In the genomic region with DNA sequence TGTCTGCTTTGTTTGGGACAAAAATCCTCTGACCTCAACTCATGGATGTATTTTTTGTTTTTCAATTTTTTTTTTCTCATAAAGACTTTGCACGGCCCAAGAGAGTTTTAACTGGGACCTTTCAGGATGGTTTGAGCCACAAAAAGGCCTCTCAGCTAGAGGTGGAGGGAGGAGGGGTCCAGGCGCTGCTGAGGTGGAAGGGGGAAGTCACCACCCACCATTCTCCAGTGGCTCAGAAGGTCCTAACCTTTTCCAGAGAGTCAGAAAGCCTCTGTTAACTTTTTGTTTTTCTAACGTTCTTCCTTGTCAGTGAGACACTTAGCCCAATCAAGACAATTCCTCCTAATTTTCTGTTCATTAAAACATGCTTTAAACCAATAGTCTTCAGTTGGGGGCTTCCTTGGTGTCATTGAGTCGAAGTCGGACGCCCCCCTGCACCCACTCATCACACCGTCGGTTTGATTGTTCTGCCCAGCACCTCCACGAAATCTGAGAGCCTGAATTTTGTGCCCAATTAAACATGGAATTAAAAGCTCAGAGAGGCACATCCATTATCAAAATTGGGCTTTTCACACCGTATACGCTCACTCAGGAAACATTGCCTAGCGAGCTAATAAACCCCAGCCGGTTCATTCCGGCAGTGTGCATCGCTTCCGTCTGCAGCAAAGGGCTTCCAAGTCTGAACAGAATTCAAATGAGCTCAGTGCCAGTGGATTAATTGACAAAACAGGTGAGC, we compare ENCODE assay signal across 12 mouse cellular contexts.
DNase-seq lines count a peak whose midpoint lies in the region; ATAC-seq and TF ChIP-seq lines count a peak whose summit lies in the region.
"Had no signal": no experiment of that assay in that cellular context is flagged by ENCODE, and none has a peak within 500 bp of the region (broad histone marks: within the 10 kb centered on the region; RNA-seq: fewer than 3 reads in every experiment).

No protein-coding gene starts in this region.

- H3K27me3 ChIP-seq in embryonic facial prominence, embryonic 14.5 days (replicated peaks; ENCODE audit: control insufficient read depth, insufficient read depth, low read length) = no peaks in the 10 kb centered on the region
- no peaks in the 10 kb centered on the region for H3K27me3 ChIP-seq in hindbrain, postnatal 0 days (ENCODE audit: insufficient read depth, low read length)
- no peaks in the 10 kb centered on the region for H3K27me3 ChIP-seq in midbrain, embryonic 14.5 days (ENCODE audit: control insufficient read depth, insufficient read depth, low read length)

- WGBS in embryonic facial prominence, embryonic 14.5 days = 39% methylated on average over 16 of the region's 16 CpGs
- WGBS in hindbrain, postnatal 0 days = 15% methylated on average over 16 of the region's 16 CpGs
- 20% methylated on average over 16 of the region's 16 CpGs for WGBS in midbrain, embryonic 14.5 days

- H3K36me3 ChIP-seq in embryonic facial prominence, embryonic 14.5 days (ENCODE audit: control insufficient read depth, insufficient read depth, low read length) = no peaks in the 10 kb centered on the region
- H3K36me3 ChIP-seq in hindbrain, postnatal 0 days (ENCODE audit: insufficient read depth, low read length) = no peaks in the 10 kb centered on the region
- no peaks in the 10 kb centered on the region for H3K36me3 ChIP-seq in midbrain, embryonic 14.5 days (ENCODE audit: control insufficient read depth, insufficient read depth, low read length)

- no peaks in the 10 kb centered on the region for H3K4me1 ChIP-seq in embryonic facial prominence, embryonic 14.5 days (ENCODE audit: control insufficient read depth, insufficient read depth, low read length)
- no peaks in the 10 kb centered on the region for H3K4me1 ChIP-seq in hindbrain, postnatal 0 days (ENCODE audit: insufficient read depth, low read length)
- H3K4me1 ChIP-seq in midbrain, embryonic 14.5 days (ENCODE audit: control insufficient read depth, insufficient read depth, low read length) = no peaks in the 10 kb centered on the region

- H3K4me2 ChIP-seq in embryonic facial prominence, embryonic 14.5 days (ENCODE audit: low read depth, low read length) = no peak overlapping the region
- H3K4me2 ChIP-seq in hindbrain, postnatal 0 days (ENCODE audit: low read depth, low read length) = peak overlapping the region; percentile 40
- H3K4me2 ChIP-seq in midbrain, embryonic 14.5 days (ENCODE audit: low read length) = peak overlapping the region; percentile 13; the same call in 1 of the 2 replicates

- no peak; the same call in 1 of the 2 replicates for ATAC-seq in embryonic facial prominence, embryonic 14.5 days (ENCODE audit: low read depth)
- ATAC-seq in hindbrain, postnatal 0 days = peak; percentile 70; the same call in 1 of the 2 replicates
- ATAC-seq in midbrain, embryonic 14.5 days (ENCODE audit: low FRiP score, low TSS enrichment) = no peak
- ATAC-seq: activated CD4-positive, CD25-positive, alpha-beta regulatory T cell, adult 4 months had no signal

- H3K9ac ChIP-seq in embryonic facial prominence, embryonic 14.5 days (ENCODE audit: low read depth, low read length) = no peak overlapping the region
- no peak overlapping the region for H3K9ac ChIP-seq in hindbrain, postnatal 0 days (replicated peaks; ENCODE audit: low read length)
- no peak overlapping the region for H3K9ac ChIP-seq in midbrain, embryonic 14.5 days (replicated peaks; ENCODE audit: low read length)

- H3K4me3 ChIP-seq in embryonic facial prominence, embryonic 14.5 days (ENCODE audit: low read depth, low read length) = no peak overlapping the region
- H3K4me3 ChIP-seq in hindbrain, postnatal 0 days (ENCODE audit: low read length) = 0 out of 2 replicates have a peak overlapping the region, but pooled peaks have one; percentile 6
- H3K4me3 ChIP-seq in midbrain, embryonic 14.5 days (replicated peaks; ENCODE audit: low read depth, low read length) = no peak overlapping the region

- peak; percentile 14 for DNase-seq in brain, embryonic 18.5 days (ENCODE audit: low read depth, low spot score)
- DNase-seq in embryonic facial prominence, embryonic 14.5 days (ENCODE audit: low spot score) = peak; percentile 7
- peak; percentile 54 for DNase-seq in hindbrain, postnatal 0 days (ENCODE audit: low spot score)
- DNase-seq in midbrain, embryonic 14.5 days = peak; percentile 71
- no peak for DNase-seq in layer of hippocampus, adult 18-20 months (ENCODE audit: low spot score in 2 of 2)
- no peak for DNase-seq in gastrocnemius, postnatal 25 days
- no peak for DNase-seq in layer of hippocampus, adult 11-12 months (ENCODE audit: low spot score)
- DNase-seq: cerebellum, adult 11-12 months; gastrocnemius, postnatal 36 days; right cerebral cortex, postnatal 25 days; thymus, adult 18-20 months had no signal

- H3K9me3 ChIP-seq in embryonic facial prominence, embryonic 14.5 days (ENCODE audit: control insufficient read depth, low read length) = no peaks in the 10 kb centered on the region
- no peaks in the 10 kb centered on the region for H3K9me3 ChIP-seq in hindbrain, postnatal 0 days (ENCODE audit: low read length)
- H3K9me3 ChIP-seq in midbrain, embryonic 14.5 days (ENCODE audit: control insufficient read depth, low read length) = no peaks in the 10 kb centered on the region

- no peak for TF ChIP-seq CTCF in hindbrain, postnatal 0 days (IDR thresholded peaks at IDR 0.05; ENCODE audit: low read depth)

- no peak overlapping the region for H3K27ac ChIP-seq in embryonic facial prominence, embryonic 14.5 days (replicated peaks; ENCODE audit: low read depth, low read length)
- no peak overlapping the region for H3K27ac ChIP-seq in hindbrain, postnatal 0 days
- no peak overlapping the region for H3K27ac ChIP-seq in midbrain, embryonic 14.5 days (replicated peaks; ENCODE audit: low read depth, low read length)

Comparison
In these comparisons a context has a peak if more than half of its experiments do, and no peak if none do; other contexts are left out.
1. DNase-seq: peak in brain, embryonic 18.5 days (single experiment), embryonic facial prominence, embryonic 14.5 days (single experiment), hindbrain, postnatal 0 days (single experiment) and midbrain, embryonic 14.5 days (single experiment); none in layer of hippocampus, adult 18-20 months (0 of 2), gastrocnemius, postnatal 25 days (single experiment) and layer of hippocampus, adult 11-12 months (single experiment).